Mouse (Mus musculus) C2C12 (cell line): ENCODE results near the gene Gm44511.

ENCODE experiments used
- CEBPB ChIP-seq: IDR thresholded peaks from one replicate; pipeline ENCODE4 v1.6.1; 2011; ENCODE audit warnings: low read depth, mild to moderate bottlenecking, control low read depth, moderate library complexity
- CTCF ChIP-seq: IDR thresholded peaks from one replicate; pipeline ENCODE4 v1.5.1; 2011; ENCODE audit not compliant: control insufficient read depth, insufficient read depth, insufficient read length
- FOSL1 ChIP-seq: IDR thresholded peaks from one replicate; pipeline ENCODE4 v1.8.0; 2011; ENCODE audit warnings: mild to moderate bottlenecking, low read length; ENCODE audit not compliant: poor library complexity, insufficient read depth, severe bottlenecking
- MAX ChIP-seq: IDR thresholded peaks from one replicate; pipeline ENCODE4 v1.6.1; 2011; ENCODE audit warnings: mild to moderate bottlenecking, control low read depth
- MYOD1 ChIP-seq: IDR thresholded peaks from one replicate; pipeline ENCODE4 v1.6.1; 2011; ENCODE audit warnings: low read depth; ENCODE audit not compliant: control insufficient read depth, insufficient read length
- MYOG ChIP-seq: IDR thresholded peaks from one replicate; pipeline ENCODE4 v1.6.1; 2011; ENCODE audit not compliant: control insufficient read depth, insufficient read length; ENCODE audit errors: extremely low read depth
- USF1 ChIP-seq: IDR thresholded peaks from one replicate; pipeline ENCODE4 v1.6.1; 2011; ENCODE audit warnings: low read depth, mild to moderate bottlenecking, control low read depth, moderate library complexity

DNA sequence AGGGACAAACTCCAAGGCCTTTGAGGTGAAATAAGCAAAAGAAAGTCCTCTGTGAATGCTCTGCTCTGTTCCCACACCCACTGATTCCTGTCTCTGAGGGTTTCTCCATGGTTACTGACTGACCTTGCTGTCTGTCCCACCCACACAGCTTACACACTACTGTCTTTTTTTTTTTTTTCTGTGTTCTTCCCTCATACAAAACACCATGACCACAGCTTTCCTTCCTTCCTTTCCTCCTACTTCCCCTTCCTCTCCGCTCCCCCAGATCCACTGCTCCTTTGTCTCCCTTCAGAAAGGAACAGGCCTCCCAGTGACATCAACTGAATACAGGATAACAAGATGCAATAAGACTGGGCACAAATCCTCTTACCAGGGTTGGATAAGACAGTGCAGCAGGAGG, 37.6 kb downstream of the Gm44511 start:
- TF ChIP-seq CTCF (no peak), MAX (no peak), USF1 (no peak), FOSL1 (no peak), MYOD1 (no peak), CEBPB (no peak), MYOG (no peak)
